Mouse (Mus musculus): ENCODE measurements around the gene Rabepk. TPM values are rescaled to one million over a fixed set of nuclear protein-coding genes. Genes with fewer than 3 reads are reported as not detected.
"Not testable (repeated sequence)": the region's sequence is repeated elsewhere in the genome, so short reads cannot be mapped to it uniquely, and the experiment has no call there.

Rabepk gene
- polyA plus RNA-seq, 1 experiment: 24.4 TPM

GRCm38 (mm10) chr2:34805364-34805950, 5.7 kb upstream of the Rabepk start:
- no peak for DNase-seq
- TF ChIP-seq CTCF (IDR thresholded peaks at IDR 0.05; ENCODE audit: insufficient read depth, low read length) (no peak), POLR2A (IDR thresholded peaks at IDR 0.05; ENCODE audit: borderline replicate concordance, extremely low read depth, low read depth, low read length) (no peak)
- Histone ChIP-seq H3K4me1 (ENCODE audit: control insufficient read depth, insufficient read depth, low read length) (peaks cover 14% of the 10 kb centered on the region), H3K4me3 (replicated peaks; ENCODE audit: extremely low read depth, low read depth, low read length) (no peak overlapping the region)
- 78% methylated on average over 10 of the region's 10 CpGs for WGBS

GRCm38 (mm10) chr2:34804815-34805214, 5.1 kb upstream of the Rabepk start:
- WGBS: 16% methylated on average over 1 of the region's 1 CpGs
- no peak for DNase-seq

GRCm38 (mm10) chr2:34804172-34804571, 4.5 kb upstream of the Rabepk start:
- TF ChIP-seq POLR2A (IDR thresholded peaks at IDR 0.05; ENCODE audit: borderline replicate concordance, extremely low read depth, low read depth, low read length): no peak
- TF ChIP-seq CTCF (IDR thresholded peaks at IDR 0.05; ENCODE audit: insufficient read depth, low read length): no peak

More at GRCm38 (mm10) chr2:34804815-34805214, 5.1 kb upstream of the Rabepk start:
- H3K4me1 ChIP-seq (ENCODE audit: control insufficient read depth, insufficient read depth, low read length): peaks cover 14% of the 10 kb centered on the region
- H3K4me3 ChIP-seq (replicated peaks; ENCODE audit: extremely low read depth, low read depth, low read length): no peak overlapping the region
- TF ChIP-seq CTCF (IDR thresholded peaks at IDR 0.05; ENCODE audit: insufficient read depth, low read length) (no peak), POLR2A (IDR thresholded peaks at IDR 0.05; ENCODE audit: borderline replicate concordance, extremely low read depth, low read depth, low read length) (no peak)

GRCm38 (mm10) chr2:34803746-34804145, 4.0 kb upstream of the Rabepk start:
- 61% methylated on average over 3 of the region's 3 CpGs for WGBS
- peaks cover 14% of the 10 kb centered on the region for H3K4me1 ChIP-seq (ENCODE audit: control insufficient read depth, insufficient read depth, low read length)
- DNase-seq: no peak
- no peak for TF ChIP-seq CTCF (IDR thresholded peaks at IDR 0.05; ENCODE audit: insufficient read depth, low read length)
- H3K4me3 ChIP-seq (replicated peaks; ENCODE audit: extremely low read depth, low read depth, low read length): no peak overlapping the region

More at GRCm38 (mm10) chr2:34804172-34804571, 4.5 kb upstream of the Rabepk start:
- 94% methylated on average over 2 of the region's 2 CpGs for WGBS
- no peak for DNase-seq
- Histone ChIP-seq H3K4me3 (replicated peaks; ENCODE audit: extremely low read depth, low read depth, low read length) (no peak overlapping the region), H3K4me1 (ENCODE audit: control insufficient read depth, insufficient read depth, low read length) (peaks cover 14% of the 10 kb centered on the region)

GRCm38 (mm10) chr2:34802565-34803245, 3.0 kb upstream of the Rabepk start:
- Histone ChIP-seq H3K4me1 (ENCODE audit: control insufficient read depth, insufficient read depth, low read length) (peaks cover 14% of the 10 kb centered on the region), H3K4me3 (replicated peaks; ENCODE audit: extremely low read depth, low read depth, low read length) (peak overlapping the region; percentile 91)
- not testable (repeated sequence) for DNase-seq
- under 1% methylated on average over 32 of the region's 32 CpGs for WGBS

- DNase-seq: peak; percentile 97
- Histone ChIP-seq H3K4me3 (replicated peaks; ENCODE audit: extremely low read depth, low read depth, low read length) (peak overlapping the region; percentile 91), H3K4me1 (ENCODE audit: control insufficient read depth, insufficient read depth, low read length) (peaks cover 11% of the 10 kb centered on the region)
- WGBS: 6% methylated on average over 39 of the region's 39 CpGs
- peak; percentile 98 for TF ChIP-seq POLR2A (IDR thresholded peaks at IDR 0.05; ENCODE audit: borderline replicate concordance, extremely low read depth, low read depth, low read length)
- no peak for TF ChIP-seq CTCF (IDR thresholded peaks at IDR 0.05; ENCODE audit: insufficient read depth, low read length)
These were observed 2.1 kb upstream of the Rabepk start for GRCm38 (mm10) chr2:34801516-34802482.

- H3K4me1 ChIP-seq (ENCODE audit: control insufficient read depth, insufficient read depth, low read length): peaks cover 7% of the 10 kb centered on the region
- WGBS: 80% methylated on average over 7 of the region's 7 CpGs
- no peak for DNase-seq
- TF ChIP-seq POLR2A (IDR thresholded peaks at IDR 0.05; ENCODE audit: borderline replicate concordance, extremely low read depth, low read depth, low read length) (no peak), CTCF (IDR thresholded peaks at IDR 0.05; ENCODE audit: insufficient read depth, low read length) (no peak)
- H3K4me3 ChIP-seq (replicated peaks; ENCODE audit: extremely low read depth, low read depth, low read length): no peak overlapping the region
These were observed 659 bp upstream of the Rabepk start for GRCm38 (mm10) chr2:34800371-34800770.

GRCm38 (mm10) chr2:34795426-34795825, 4.3 kb downstream of the Rabepk start:
- 88% methylated on average over 7 of the region's 7 CpGs for WGBS
- Histone ChIP-seq H3K4me3 (replicated peaks; ENCODE audit: extremely low read depth, low read depth, low read length) (no peak overlapping the region), H3K4me1 (ENCODE audit: control insufficient read depth, insufficient read depth, low read length) (no peaks in the 10 kb centered on the region; the same call in 1 of the 2 replicates)
- TF ChIP-seq POLR2A (IDR thresholded peaks at IDR 0.05; ENCODE audit: borderline replicate concordance, extremely low read depth, low read depth, low read length) (no peak), CTCF (IDR thresholded peaks at IDR 0.05; ENCODE audit: insufficient read depth, low read length) (no peak)
- DNase-seq: no peak

- DNase-seq: no peak
- WGBS: 93% methylated on average over 2 of the region's 2 CpGs
- TF ChIP-seq CTCF (IDR thresholded peaks at IDR 0.05; ENCODE audit: insufficient read depth, low read length) (no peak), POLR2A (IDR thresholded peaks at IDR 0.05; ENCODE audit: borderline replicate concordance, extremely low read depth, low read depth, low read length) (no peak)
These were observed 5.2 kb downstream of the Rabepk start for GRCm38 (mm10) chr2:34794511-34794910.

GRCm38 (mm10) chr2:34792543-34792942, 7.2 kb downstream of the Rabepk start:
- not testable (repeated sequence) for DNase-seq; H3K4me3 ChIP-seq (replicated peaks; ENCODE audit: extremely low read depth, low read depth, low read length); H3K4me1 ChIP-seq (ENCODE audit: control insufficient read depth, insufficient read depth, low read length)
- WGBS: 79% methylated on average over 2 of the region's 2 CpGs

More at GRCm38 (mm10) chr2:34794511-34794910, 5.2 kb downstream of the Rabepk start:
- H3K4me1 ChIP-seq (ENCODE audit: control insufficient read depth, insufficient read depth, low read length): no peaks in the 10 kb centered on the region; the same call in 1 of the 2 replicates
- H3K4me3 ChIP-seq (replicated peaks; ENCODE audit: extremely low read depth, low read depth, low read length): no peak overlapping the region

Measured in lung, adult 2 months (tissue).